Mouse (Mus musculus) midbrain, embryonic 12.5 days (tissue): ENCODE data around the gene Aldh1a2. TPM values are rescaled to one million over a fixed set of nuclear protein-coding genes. Genes with fewer than 3 reads are reported as not detected.

Experiments used
- ATAC-seq: fragments of 200-750 bp; cut with Nextera tagmentation; 2 replicates; pipeline ENCODE4 v1.8.0; 2017; ENCODE audit warnings: low read depth, moderate TSS enrichment, moderate library complexity; ENCODE audit not compliant: low FRiP score
- H3K27ac ChIP-seq: fragments of 300-500 bp; sonication (generic); replicated peaks from 2 replicates; pipeline ENCODE4 v1.5.1; 2016; ENCODE audit warnings: mild to moderate bottlenecking
- H3K27me3 ChIP-seq: fragments of 300-500 bp; sonication (generic); 2 replicates; pipeline ENCODE4 v1.6.1; 2016; ENCODE audit warnings: mild to moderate bottlenecking
- H3K36me3 ChIP-seq: fragments of 300-500 bp; sonication (generic); 2 replicates; pipeline ENCODE4 v1.6.1; 2016
- H3K4me1 ChIP-seq: fragments of 300-500 bp; sonication (generic); 2 replicates; pipeline ENCODE4 v1.6.1; 2016
- H3K4me2 ChIP-seq: fragments of 300-500 bp; sonication (generic); replicated peaks from 2 replicates; pipeline ENCODE4 v1.6.1; 2016; ENCODE audit warnings: mild to moderate bottlenecking, moderate library complexity
- H3K4me3 ChIP-seq: fragments of 300-500 bp; sonication (generic); 2 replicates; pipeline ENCODE4 v1.5.1; 2016; ENCODE audit warnings: mild to moderate bottlenecking
- H3K9ac ChIP-seq: fragments of 300-500 bp; sonication (generic); replicated peaks from 2 replicates; pipeline ENCODE4 v1.6.1; 2016; ENCODE audit warnings: mild to moderate bottlenecking, moderate library complexity
- H3K9me3 ChIP-seq: fragments of 300-500 bp; sonication (generic); 2 replicates; pipeline ENCODE4 v1.6.1; 2016; ENCODE audit warnings: mild to moderate bottlenecking
- WGBS: fragments of 180-500 bp; shearing (Covaris S2); methylation state at CpG from one replicate; pipeline ENCODE4 v1.1.7; 2016; 5-methylcytosine and 5-hydroxymethylcytosine counted together
- polyA plus RNA-seq: library from polyadenylated mRNA; unstranded; fragments of >200 nt; fragmentation: Nextera tagmentation; extraction: Ambion mirVana; gene quantifications from 2 replicates; pipeline ENCODE4 v1.2.1, GENCODE M21; 2016

Gene Aldh1a2
- polyA plus RNA-seq: 2.2 and 3.4 TPM in 2 replicates

- Histone ChIP-seq H3K9ac (peak within 1 kb of the TSS; percentile 49), H3K9me3 (no peaks in the 10 kb centered on the region), H3K27ac (no peak within 1 kb of the TSS), H3K27me3 (peaks cover 60% of the 10 kb centered on the region), H3K36me3 (no peaks in the 10 kb centered on the region), H3K4me1 (peaks cover 17% of the 10 kb centered on the region), H3K4me2 (peak within 1 kb of the TSS; percentile 60), H3K4me3 (peak within 1 kb of the TSS; percentile 47)
- ATAC-seq: peak; percentile 27; the same call in 1 of the 2 replicates
- under 1% methylated on average over 81 of the region's 97 CpGs for WGBS
Measured at GRCm38 (mm10) chr9:71215248-71216035, at the start of gene Aldh1a2. Aldh1a2 (plus strand) TSS chr9:71215789.

- H3K27me3 ChIP-seq: peaks cover 5% of the 10 kb centered on the region; the same call in 1 of the 2 replicates
- no peak overlapping the region for H3K9ac ChIP-seq
- H3K4me3 ChIP-seq: no peak overlapping the region
- H3K27ac ChIP-seq: no peak overlapping the region
- no peak overlapping the region for H3K4me2 ChIP-seq
- H3K9me3 ChIP-seq: no peaks in the 10 kb centered on the region
- H3K4me1 ChIP-seq: peaks cover 13% of the 10 kb centered on the region
- no peaks in the 10 kb centered on the region for H3K36me3 ChIP-seq
- WGBS: 88% methylated on average over 5 of the region's 5 CpGs
- ATAC-seq: no peak
Measured at GRCm38 (mm10) chr9:71166019-71166705, 49.4 kb upstream of the Aldh1a2 start.

- Histone ChIP-seq H3K27ac (no peak overlapping the region), H3K27me3 (peaks cover 5% of the 10 kb centered on the region; the same call in 1 of the 2 replicates), H3K36me3 (no peaks in the 10 kb centered on the region), H3K4me3 (no peak overlapping the region), H3K9ac (no peak overlapping the region), H3K4me2 (no peak overlapping the region), H3K4me1 (peaks cover 13% of the 10 kb centered on the region), H3K9me3 (no peaks in the 10 kb centered on the region)
- WGBS: 66% methylated on average over 5 of the region's 5 CpGs
- no peak for ATAC-seq
Measured at GRCm38 (mm10) chr9:71166871-71167465, 48.6 kb upstream of the Aldh1a2 start.

- Histone ChIP-seq H3K4me3 (no peak overlapping the region), H3K27ac (0 out of 2 replicates have a peak overlapping the region, but pooled peaks have one; percentile 15), H3K4me2 (no peak overlapping the region), H3K4me1 (peaks cover 13% of the 10 kb centered on the region), H3K9ac (no peak overlapping the region), H3K27me3 (peaks cover 5% of the 10 kb centered on the region; the same call in 1 of the 2 replicates), H3K9me3 (no peaks in the 10 kb centered on the region), H3K36me3 (no peaks in the 10 kb centered on the region)
- 24% methylated on average over 2 of the region's 2 CpGs for WGBS
- no peak for ATAC-seq
Measured at GRCm38 (mm10) chr9:71167473-71168215, 47.9 kb upstream of the Aldh1a2 start.

- no peak for ATAC-seq
- H3K4me2 ChIP-seq: no peak within 1 kb of the TSS
- no peak within 1 kb of the TSS for H3K9ac ChIP-seq
- no peaks in the 10 kb centered on the region for H3K9me3 ChIP-seq
- no peak within 1 kb of the TSS for H3K4me3 ChIP-seq
- WGBS: 49% methylated on average over 12 of the region's 12 CpGs
- H3K36me3 ChIP-seq: no peaks in the 10 kb centered on the region
- H3K27ac ChIP-seq: 0 out of 2 replicates have a peak within 1 kb of the TSS, but pooled peaks have one; percentile 15
- H3K27me3 ChIP-seq: peaks cover 5% of the 10 kb centered on the region; the same call in 1 of the 2 replicates
- H3K4me1 ChIP-seq: peaks cover 13% of the 10 kb centered on the region
Measured at GRCm38 (mm10) chr9:71168511-71168910, 47.1 kb upstream of the Aldh1a2 start, which contains the start of gene Aqp9. Aqp9 (minus strand) TSS chr9:71168682.

- Histone ChIP-seq H3K9ac (no peak overlapping the region), H3K27me3 (peaks cover 5% of the 10 kb centered on the region; the same call in 1 of the 2 replicates), H3K4me1 (0 out of 2 replicates have a peak, but pooled peaks cover 4% of the 10 kb centered on the region), H3K27ac (no peak overlapping the region), H3K4me3 (no peak overlapping the region), H3K9me3 (no peaks in the 10 kb centered on the region), H3K36me3 (no peaks in the 10 kb centered on the region), H3K4me2 (no peak overlapping the region)
- 70% methylated on average over 9 of the region's 9 CpGs for WGBS
- ATAC-seq: no peak
Measured at GRCm38 (mm10) chr9:71173533-71173932, 42.1 kb upstream of the Aldh1a2 start.

- 84% methylated on average over 5 of the region's 5 CpGs for WGBS
- Histone ChIP-seq H3K27me3 (no peaks in the 10 kb centered on the region), H3K9me3 (no peaks in the 10 kb centered on the region), H3K4me1 (no peaks in the 10 kb centered on the region), H3K4me2 (no peak overlapping the region), H3K4me3 (no peak overlapping the region), H3K36me3 (no peaks in the 10 kb centered on the region), H3K9ac (no peak overlapping the region), H3K27ac (no peak overlapping the region)
- ATAC-seq: no peak
Measured at GRCm38 (mm10) chr9:71174316-71174975, 41.1 kb upstream of the Aldh1a2 start.

- H3K27me3 ChIP-seq: no peaks in the 10 kb centered on the region
- H3K4me2 ChIP-seq: no peak overlapping the region
- no peaks in the 10 kb centered on the region for H3K4me1 ChIP-seq
- H3K36me3 ChIP-seq: no peaks in the 10 kb centered on the region
- WGBS: 75% methylated on average over 1 of the region's 1 CpGs
- no peak overlapping the region for H3K27ac ChIP-seq
- H3K9ac ChIP-seq: no peak overlapping the region
- H3K4me3 ChIP-seq: no peak overlapping the region
- no peaks in the 10 kb centered on the region for H3K9me3 ChIP-seq
- no peak for ATAC-seq
Measured at GRCm38 (mm10) chr9:71175686-71176085, 39.9 kb upstream of the Aldh1a2 start.

GRCm38 (mm10) chr9:71179276-71179896, 36.2 kb upstream of the Aldh1a2 start:
- no peaks in the 10 kb centered on the region for H3K4me1 ChIP-seq
- no peaks in the 10 kb centered on the region for H3K27me3 ChIP-seq
- no peaks in the 10 kb centered on the region for H3K36me3 ChIP-seq
- WGBS: 84% methylated on average over 6 of the region's 6 CpGs
- H3K9me3 ChIP-seq: no peaks in the 10 kb centered on the region
- ATAC-seq: no peak
- H3K27ac ChIP-seq: no peak overlapping the region
- H3K4me3 ChIP-seq: no peak overlapping the region
- no peak overlapping the region for H3K9ac ChIP-seq
- no peak overlapping the region for H3K4me2 ChIP-seq

GRCm38 (mm10) chr9:71179964-71180700, 35.5 kb upstream of the Aldh1a2 start:
- Histone ChIP-seq H3K36me3 (no peaks in the 10 kb centered on the region), H3K4me2 (no peak overlapping the region), H3K27ac (no peak overlapping the region), H3K4me1 (no peaks in the 10 kb centered on the region), H3K27me3 (no peaks in the 10 kb centered on the region), H3K9ac (no peak overlapping the region), H3K9me3 (no peaks in the 10 kb centered on the region), H3K4me3 (no peak overlapping the region)
- 77% methylated on average over 8 of the region's 8 CpGs for WGBS
- ATAC-seq: no peak
